Mouse (Mus musculus) macrophage (primary cell): ENCODE measurements around the gene Adad1. TPM values are rescaled to one million over a fixed set of nuclear protein-coding genes. Genes with fewer than 3 reads are reported as not detected.

Source experiments
- H3K27ac ChIP-seq: fragments of 350-480 bp; formaldehyde crosslinking; 2 replicates; pipeline ENCODE4 v1.9.0; 2021
- H3K36me3 ChIP-seq: fragments of 350-480 bp; formaldehyde crosslinking; 2 replicates; pipeline ENCODE4 v1.9.0; 2021; ENCODE audit errors: inconsistent target
- H3K4me3 ChIP-seq: fragments of 350-480 bp; formaldehyde crosslinking; 2 replicates; pipeline ENCODE4 v1.9.0; 2021; ENCODE audit errors: inconsistent target
- H3K79me2 ChIP-seq: fragments of 350-480 bp; formaldehyde crosslinking; 2 replicates; pipeline ENCODE4 v1.9.0; 2021; ENCODE audit errors: inconsistent target
- WGBS: methylation state at CpG from one replicate; pipeline ENCODE4 v1.1.7; 2026; ENCODE audit warnings: inconsistent platforms; ENCODE audit not compliant: missing documents; 5-methylcytosine and 5-hydroxymethylcytosine counted together
- polyA plus RNA-seq: library from polyadenylated mRNA; stranded (reverse); fragments of 250-400 nt; gene quantifications from 3 replicates; pipeline ENCODE4 v1.2.4, GENCODE M21; 2018; ENCODE audit warnings: inconsistent platforms

Gene Adad1
- polyA plus RNA-seq, 1 experiment from 2014 or later: not detected

GRCm38 (mm10) chr3:37144979-37145378 is 81.7 kb downstream of the Adad1 start:
- WGBS: 83% methylated on average over 1 of the region's 1 CpGs
- Histone ChIP-seq H3K4me3 (no peak overlapping the region), H3K79me2 (no peaks in the 10 kb centered on the region), H3K36me3 (no peaks in the 10 kb centered on the region), H3K27ac (no peak overlapping the region)

DNA sequence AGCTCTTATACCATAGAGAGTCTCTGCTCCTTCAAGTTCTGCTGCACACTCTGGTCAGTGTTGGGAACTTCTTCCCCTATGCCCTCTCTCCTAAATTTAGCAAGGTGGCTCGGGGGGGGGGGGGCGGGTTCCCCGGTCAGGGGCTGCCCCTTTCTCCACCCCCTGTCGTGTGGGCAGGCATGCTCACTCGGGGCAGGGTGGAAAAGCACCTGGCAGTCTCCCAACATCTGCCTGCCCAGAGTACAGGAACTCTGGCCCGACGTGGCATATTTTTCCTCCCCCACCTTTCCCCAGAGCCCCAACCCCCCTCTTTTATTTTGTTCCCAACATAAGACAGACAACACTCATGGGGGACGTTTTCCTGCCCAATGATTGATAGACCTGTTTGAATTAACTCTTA is 83.1 kb downstream of the Adad1 start:
- WGBS: 10% methylated on average over 5 of the region's 8 CpGs
- Histone ChIP-seq H3K27ac (no peak overlapping the region), H3K79me2 (no peaks in the 10 kb centered on the region), H3K36me3 (no peaks in the 10 kb centered on the region), H3K4me3 (no peak overlapping the region)

- WGBS: 51% methylated on average over 7 of the region's 7 CpGs
- no peak overlapping the region for H3K27ac ChIP-seq
Observed at GRCm38 (mm10) chr3:37146810-37147209, 83.5 kb downstream of the Adad1 start.

GRCm38 (mm10) chr3:37152274-37152673 is 88.9 kb downstream of the Adad1 start:
- no peak overlapping the region for H3K4me3 ChIP-seq
- no peak overlapping the region for H3K27ac ChIP-seq
- WGBS: 78% methylated on average over 10 of the region's 10 CpGs
- no peaks in the 10 kb centered on the region for H3K36me3 ChIP-seq
- no peaks in the 10 kb centered on the region for H3K79me2 ChIP-seq

More at GRCm38 (mm10) chr3:37146810-37147209, 83.5 kb downstream of the Adad1 start:
- Histone ChIP-seq H3K4me3 (no peak overlapping the region), H3K36me3 (no peaks in the 10 kb centered on the region), H3K79me2 (no peaks in the 10 kb centered on the region)

GRCm38 (mm10) chr3:37153004-37153403 is 89.7 kb downstream of the Adad1 start:
- 20% methylated on average over 7 of the region's 7 CpGs for WGBS
- H3K36me3 ChIP-seq: no peaks in the 10 kb centered on the region
- H3K27ac ChIP-seq: no peak overlapping the region
- no peak overlapping the region for H3K4me3 ChIP-seq
- H3K79me2 ChIP-seq: no peaks in the 10 kb centered on the region

GRCm38 (mm10) chr3:37154396-37154795 is 91.1 kb downstream of the Adad1 start:
- H3K4me3 ChIP-seq: no peak overlapping the region
- no peaks in the 10 kb centered on the region for H3K36me3 ChIP-seq
- H3K79me2 ChIP-seq: no peaks in the 10 kb centered on the region
- H3K27ac ChIP-seq: no peak overlapping the region
- WGBS: 94% methylated on average over 7 of the region's 7 CpGs

DNA sequence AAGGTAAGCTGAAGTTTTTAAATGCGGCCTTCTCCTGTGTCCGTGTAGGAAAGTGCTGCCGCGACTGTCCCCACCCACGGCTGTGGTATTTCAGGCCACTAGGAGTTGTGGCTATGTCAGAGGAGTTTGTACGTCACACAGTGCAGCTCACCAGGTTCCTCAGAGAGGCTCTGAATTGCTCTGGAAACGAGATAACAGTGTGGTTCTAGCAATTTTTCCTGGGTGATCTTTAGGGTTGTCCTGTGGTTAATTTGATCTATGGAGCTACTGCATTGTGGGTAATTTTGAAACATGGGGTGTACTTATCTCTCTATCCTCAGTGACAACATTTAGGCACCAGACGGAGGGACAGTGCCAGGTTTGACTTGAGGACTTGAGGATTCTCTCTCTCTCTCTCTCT is 93.8 kb downstream of the Adad1 start:
- no peaks in the 10 kb centered on the region for H3K36me3 ChIP-seq
- WGBS: 78% methylated on average over 7 of the region's 8 CpGs
- no peak overlapping the region for H3K4me3 ChIP-seq
- H3K27ac ChIP-seq: no peak overlapping the region
- no peaks in the 10 kb centered on the region for H3K79me2 ChIP-seq

GRCm38 (mm10) chr3:37158246-37158645 is 94.9 kb downstream of the Adad1 start:
- Histone ChIP-seq H3K4me3 (no peak overlapping the region), H3K36me3 (no peaks in the 10 kb centered on the region), H3K27ac (no peak overlapping the region), H3K79me2 (no peaks in the 10 kb centered on the region)
- 85% methylated on average over 3 of the region's 3 CpGs for WGBS

DNA sequence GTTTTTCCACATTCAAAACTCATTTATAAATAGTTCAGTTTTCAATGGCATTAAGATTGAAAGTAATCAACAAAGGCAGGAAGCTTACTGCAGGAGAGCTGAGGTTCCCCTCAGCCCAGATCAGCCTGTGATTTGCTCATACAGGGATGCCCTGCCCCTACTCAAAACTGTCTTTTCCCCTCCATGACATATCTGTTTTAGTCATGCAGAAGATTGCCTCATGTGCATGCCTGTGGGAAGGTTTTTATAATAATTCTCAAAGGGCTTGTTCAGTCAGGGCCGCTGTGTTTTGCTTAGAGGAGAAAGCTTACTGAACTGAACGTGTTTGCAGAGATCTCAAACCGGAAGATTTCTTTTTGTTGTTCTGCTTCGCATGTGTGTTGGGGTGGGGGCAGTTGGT is 97.8 kb downstream of the Adad1 start:
- H3K4me3 ChIP-seq: no peak overlapping the region
- H3K79me2 ChIP-seq: no peaks in the 10 kb centered on the region
- WGBS: 95% methylated on average over 4 of the region's 4 CpGs
- no peaks in the 10 kb centered on the region for H3K36me3 ChIP-seq
- no peak overlapping the region for H3K27ac ChIP-seq

- Histone ChIP-seq H3K36me3 (no peaks in the 10 kb centered on the region), H3K27ac (no peak overlapping the region), H3K4me3 (no peak overlapping the region), H3K79me2 (no peaks in the 10 kb centered on the region)
- 85% methylated on average over 2 of the region's 2 CpGs for WGBS
Observed at GRCm38 (mm10) chr3:37169283-37169682, 106.0 kb downstream of the Adad1 start.

Other genes with a start within 250 kb of the Adad1 start
- gene 4932438A13Rik, start 200.4 kb upstream of the Adad1 start, polyA plus RNA-seq: 19.4 to 22.2 TPM (median 20.4 TPM) in 3 replicates
- not detected in 3 replicates for gene Il2, start 62.4 kb downstream of the Adad1 start, polyA plus RNA-seq
- not detected in 3 replicates for gene Il21, start 169.1 kb downstream of the Adad1 start, polyA plus RNA-seq
- gene Bbs12, start 249.0 kb downstream of the Adad1 start, polyA plus RNA-seq: 0.81 to 3.5 TPM (median 0.82 TPM) in 3 replicates
- 0.77 to 3.7 TPM (median 2.6 TPM) in 3 replicates for gene Cetn4, start 249.2 kb downstream of the Adad1 start, polyA plus RNA-seq